In genomic region chr1:74397919-74398451, GRCm38 (mm10) we compare ENCODE assay signal across 8 mouse cellular contexts. TPM values are rescaled to one million over a fixed set of nuclear protein-coding genes. Genes with fewer than 3 reads are reported as not detected.
DNase-seq lines count a peak whose midpoint lies in the region; ATAC-seq and TF ChIP-seq lines count a peak whose summit lies in the region.

No protein-coding gene starts in this region.

- H3K27me3 ChIP-seq in hindbrain, postnatal 0 days (ENCODE audit: insufficient read depth, low read length): no peaks in the 10 kb centered on the region
- H3K27me3 ChIP-seq in limb, embryonic 12.5 days: no peaks in the 10 kb centered on the region
- no peaks in the 10 kb centered on the region for H3K27me3 ChIP-seq in midbrain, embryonic 12.5 days

- DNase-seq in layer of hippocampus, postnatal 10 days (ENCODE audit: low spot score in 2 of 2): peak; percentile 65 to 72
- no peak for DNase-seq in layer of hippocampus, postnatal 14 days (ENCODE audit: low spot score in 2 of 2)
- peak; percentile 66 to 70 for DNase-seq in gastrocnemius, adult 8-10 months (ENCODE audit: low spot score in 2 of 2)
- DNase-seq in hindbrain, postnatal 0 days (ENCODE audit: low spot score): peak; percentile 70
- DNase-seq in spleen, adult 18-20 months: peak; percentile 67 to 79

- H3K9me3 ChIP-seq in hindbrain, postnatal 0 days (ENCODE audit: low read length): no peaks in the 10 kb centered on the region
- no peaks in the 10 kb centered on the region for H3K9me3 ChIP-seq in limb, embryonic 12.5 days
- no peaks in the 10 kb centered on the region for H3K9me3 ChIP-seq in midbrain, embryonic 12.5 days

- no peaks in the 10 kb centered on the region for H3K4me1 ChIP-seq in hindbrain, postnatal 0 days (ENCODE audit: insufficient read depth, low read length)
- peaks cover 18% of the 10 kb centered on the region for H3K4me1 ChIP-seq in limb, embryonic 12.5 days (replicated peaks)
- H3K4me1 ChIP-seq in midbrain, embryonic 12.5 days: peaks cover 12% of the 10 kb centered on the region

- H3K4me2 ChIP-seq in hindbrain, postnatal 0 days (ENCODE audit: low read depth, low read length): peak overlapping the region; percentile 86
- peak overlapping the region; percentile 82 for H3K4me2 ChIP-seq in limb, embryonic 12.5 days
- peak overlapping the region; percentile 86 for H3K4me2 ChIP-seq in midbrain, embryonic 12.5 days (replicated peaks)

- TF ChIP-seq CTCF in hindbrain, postnatal 0 days (IDR thresholded peaks at IDR 0.05; ENCODE audit: low read depth): peak; percentile 71

- H3K4me3 ChIP-seq in hindbrain, postnatal 0 days (ENCODE audit: low read length): peak overlapping the region; percentile 42
- H3K4me3 ChIP-seq in limb, embryonic 12.5 days (replicated peaks): peak overlapping the region; percentile 42
- peak overlapping the region; percentile 44 for H3K4me3 ChIP-seq in midbrain, embryonic 12.5 days

- H3K27ac ChIP-seq in hindbrain, postnatal 0 days: peak overlapping the region; percentile 54; the same call in 1 of the 2 replicates
- peak overlapping the region; percentile 89 for H3K27ac ChIP-seq in limb, embryonic 12.5 days
- H3K27ac ChIP-seq in midbrain, embryonic 12.5 days (replicated peaks): peak overlapping the region; percentile 73

- peak; percentile 53 for ATAC-seq in common myeloid progenitor, adult 5-6 weeks (replicated peaks; ENCODE audit: low read depth, poor library complexity, severe bottlenecking)
- ATAC-seq in hindbrain, postnatal 0 days: peak; percentile 38
- 0 out of 2 replicates have a peak, but pooled peaks have one; percentile 13 for ATAC-seq in limb, embryonic 12.5 days (ENCODE audit: insufficient number of reproducible peaks, insufficient read depth, low FRiP score, low TSS enrichment, low read depth)
- ATAC-seq in midbrain, embryonic 12.5 days (ENCODE audit: low FRiP score, low read depth): peak; percentile 42

- 3% methylated on average over 11 of the region's 11 CpGs for WGBS in hindbrain, postnatal 0 days
- WGBS in limb, embryonic 12.5 days: 3% methylated on average over 11 of the region's 11 CpGs
- WGBS in midbrain, embryonic 12.5 days: 5% methylated on average over 11 of the region's 11 CpGs

- H3K9ac ChIP-seq in hindbrain, postnatal 0 days (replicated peaks; ENCODE audit: low read length): peak overlapping the region; percentile 46
- H3K9ac ChIP-seq in limb, embryonic 12.5 days (replicated peaks): peak overlapping the region; percentile 61
- H3K9ac ChIP-seq in midbrain, embryonic 12.5 days (replicated peaks): peak overlapping the region; percentile 72

- peaks cover 6% of the 10 kb centered on the region; the same call in 1 of the 2 replicates for H3K36me3 ChIP-seq in hindbrain, postnatal 0 days (ENCODE audit: insufficient read depth, low read length)
- H3K36me3 ChIP-seq in limb, embryonic 12.5 days: peaks cover 29% of the 10 kb centered on the region
- peaks cover 19% of the 10 kb centered on the region for H3K36me3 ChIP-seq in midbrain, embryonic 12.5 days

RNA-seq across cellular contexts. Expression of gene Ctdsp1, which starts 6.7 kb away (rescaled TPM):
- 10 to 100 TPM; 23.8 to 27.2 TPM for total RNA-seq in layer of hippocampus, postnatal 10 days (2021)
- 10 to 100 TPM; 23.8 to 28.2 TPM for total RNA-seq in layer of hippocampus, postnatal 14 days (2021)
- total RNA-seq in common myeloid progenitor, adult 5-6 weeks (2017): 31.6 and 48.0 TPM in 2 replicates
- total RNA-seq in gastrocnemius, adult 8-10 months (2022): 100 to 1,000 TPM; 105 to 110 (median 107) TPM
- 35.7 and 38.4 TPM in 2 replicates for total RNA-seq in hindbrain, postnatal 0 days (2014; rRNA removed)
- 17.9 and 18.2 TPM in 2 replicates for polyA plus RNA-seq in hindbrain, postnatal 0 days (2015; fragmentation: Nextera tagmentation; extraction: Ambion mirVana)
- 75.3 and 78.5 TPM in 2 replicates for polyA plus RNA-seq in limb, embryonic 12.5 days (2016; fragmentation: Nextera tagmentation; extraction: Ambion mirVana)
- polyA plus RNA-seq in midbrain, embryonic 12.5 days (2016; fragmentation: Nextera tagmentation; extraction: Ambion mirVana): 28.9 and 31.0 TPM in 2 replicates

RNA-seq across cellular contexts. Expression of gene Vil1, which starts 11.2 kb away (rescaled TPM):
- 1 to 10 TPM in 1 of 2 experiments, under 1 TPM in 1; 0.31 to 1.2 TPM for total RNA-seq in layer of hippocampus, postnatal 10 days (2021)
- total RNA-seq in layer of hippocampus, postnatal 14 days (2021): 1 to 10 TPM in 1 of 2 experiments, under 1 TPM in 1; 0.62 to 1.2 TPM
- total RNA-seq in common myeloid progenitor, adult 5-6 weeks (2017): 0.05 TPM in 1 of 2 replicates, not detected in the other
- not detected for total RNA-seq in gastrocnemius, adult 8-10 months (2022)
- 0.26 TPM in 1 of 2 replicates, not detected in the other for total RNA-seq in hindbrain, postnatal 0 days (2014; rRNA removed)
- polyA plus RNA-seq in hindbrain, postnatal 0 days (2015; fragmentation: Nextera tagmentation; extraction: Ambion mirVana): 0.14 and 0.18 TPM in 2 replicates
- polyA plus RNA-seq in limb, embryonic 12.5 days (2016; fragmentation: Nextera tagmentation; extraction: Ambion mirVana): 0.19 TPM in 2 replicates
- 0.28 and 0.55 TPM in 2 replicates for polyA plus RNA-seq in midbrain, embryonic 12.5 days (2016; fragmentation: Nextera tagmentation; extraction: Ambion mirVana)

RNA-seq across cellular contexts. Expression of gene Slc11a1, which starts 23.0 kb away (rescaled TPM):
- 1 to 10 TPM; 2.0 to 3.0 TPM for total RNA-seq in layer of hippocampus, postnatal 10 days (2021)
- total RNA-seq in layer of hippocampus, postnatal 14 days (2021): 1 to 10 TPM; 1.6 to 5.3 TPM
- 1.2 and 2.1 TPM in 2 replicates for total RNA-seq in common myeloid progenitor, adult 5-6 weeks (2017)
- total RNA-seq in gastrocnemius, adult 8-10 months (2022): 1 to 10 TPM; 2.1 to 6.5 (median 5.1) TPM
- 3.6 and 10.6 TPM in 2 replicates for total RNA-seq in hindbrain, postnatal 0 days (2014; rRNA removed)
- 2.3 and 2.9 TPM in 2 replicates for polyA plus RNA-seq in hindbrain, postnatal 0 days (2015; fragmentation: Nextera tagmentation; extraction: Ambion mirVana)
- 0.85 and 2.2 TPM in 2 replicates for polyA plus RNA-seq in limb, embryonic 12.5 days (2016; fragmentation: Nextera tagmentation; extraction: Ambion mirVana)
- 2.3 and 2.4 TPM in 2 replicates for polyA plus RNA-seq in midbrain, embryonic 12.5 days (2016; fragmentation: Nextera tagmentation; extraction: Ambion mirVana)

RNA-seq across cellular contexts. Expression of gene Catip, which starts 36.1 kb away (rescaled TPM):
- total RNA-seq in layer of hippocampus, postnatal 10 days (2021): 1 to 10 TPM; 1.2 to 1.7 TPM
- 1 to 10 TPM; 1.1 to 1.8 TPM for total RNA-seq in layer of hippocampus, postnatal 14 days (2021)
- total RNA-seq in common myeloid progenitor, adult 5-6 weeks (2017): not detected in 2 replicates
- total RNA-seq in gastrocnemius, adult 8-10 months (2022): under 1 TPM in 3 of 4 experiments, not detected in 1; 0.21 to 0.44 (median 0.36) TPM
- total RNA-seq in hindbrain, postnatal 0 days (2014; rRNA removed): 0.75 and 1.9 TPM in 2 replicates
- polyA plus RNA-seq in hindbrain, postnatal 0 days (2015; fragmentation: Nextera tagmentation; extraction: Ambion mirVana): 1.8 and 2.6 TPM in 2 replicates
- 1.5 and 1.6 TPM in 2 replicates for polyA plus RNA-seq in limb, embryonic 12.5 days (2016; fragmentation: Nextera tagmentation; extraction: Ambion mirVana)
- polyA plus RNA-seq in midbrain, embryonic 12.5 days (2016; fragmentation: Nextera tagmentation; extraction: Ambion mirVana): 0.58 and 0.66 TPM in 2 replicates

Comparison
In these comparisons a context has a peak if more than half of its experiments do, and no peak if none do; other contexts are left out.
1. DNase-seq: peak in layer of hippocampus, postnatal 10 days (2 of 2), gastrocnemius, adult 8-10 months (2 of 2), hindbrain, postnatal 0 days (single experiment) and spleen, adult 18-20 months (2 of 2); none in layer of hippocampus, postnatal 14 days (0 of 2).
2. Peak in every context shown above with its lines, with median percentiles within 50 percentile points of each other: ATAC-seq, H3K27ac ChIP-seq, H3K4me2 ChIP-seq, H3K4me3 ChIP-seq and H3K9ac ChIP-seq.